Mouse (Mus musculus) neural tube, embryonic 15.5 days (tissue): Measurements from ENCODE around the gene Bloc1s2. TPM values are rescaled to one million over a fixed set of nuclear protein-coding genes. Genes with fewer than 3 reads are reported as not detected.

Source experiments
- polyA plus RNA-seq: library from polyadenylated mRNA; unstranded; fragments of >200 nt; fragmentation: Nextera tagmentation; extraction: Ambion mirVana; gene quantifications from 2 replicates; pipeline ENCODE4 v1.2.1, GENCODE M21; 2015

Bloc1s2 gene
- polyA plus RNA-seq, 1 experiment from 2014 or later, result 169 TPM

Other genes with a start within 250 kb of the Bloc1s2 start
- 8.0 and 12.7 TPM in 2 replicates for gene Dnmbp, start 206.3 kb downstream of the Bloc1s2 start, polyA plus RNA-seq
- 0.10 and 1.3 TPM in 2 replicates for gene Cpn1, start 159.9 kb downstream of the Bloc1s2 start, polyA plus RNA-seq
- 0.09 TPM in 1 of 2 replicates, not detected in the other for gene Cyp2c23, start 117.2 kb downstream of the Bloc1s2 start, polyA plus RNA-seq
- gene Erlin1, start 76.7 kb downstream of the Bloc1s2 start, polyA plus RNA-seq, result 20.2 and 22.8 TPM in 2 replicates
- 55.8 and 62.6 TPM in 2 replicates for gene Chuk, start 39.0 kb downstream of the Bloc1s2 start, polyA plus RNA-seq
- 29.8 and 31.1 TPM in 2 replicates for gene Cwf19l1, start 10.6 kb downstream of the Bloc1s2 start, polyA plus RNA-seq
- 3.0 and 3.7 TPM in 2 replicates for gene Pkd2l1, start 46.0 kb upstream of the Bloc1s2 start, polyA plus RNA-seq
- 4.4 and 4.8 TPM in 2 replicates for gene Scd3, start 56.8 kb upstream of the Bloc1s2 start, polyA plus RNA-seq
- 256 and 264 TPM in 2 replicates for gene Scd2, start 147.2 kb upstream of the Bloc1s2 start, polyA plus RNA-seq
- 0.09 and 0.15 TPM in 2 replicates for gene Scd4, start 186.6 kb upstream of the Bloc1s2 start, polyA plus RNA-seq